Mouse (Mus musculus) kidney, embryonic 14.5 days (tissue): ENCODE results near the gene Etv1. TPM values are rescaled to one million over a fixed set of nuclear protein-coding genes. Genes with fewer than 3 reads are reported as not detected.
"Not testable (repeated sequence)": the region's sequence is repeated elsewhere in the genome, so short reads cannot be mapped to it uniquely, and the experiment has no call there.

ENCODE experiments used
- ATAC-seq: fragments of 200-750 bp; cut with Nextera tagmentation; 2 replicates; pipeline ENCODE4 v1.8.0; 2017; ENCODE audit warnings: moderate number of reproducible peaks, mild to moderate bottlenecking, moderate TSS enrichment, moderate library complexity; ENCODE audit not compliant: low FRiP score, low TSS enrichment
- H3K27ac ChIP-seq: fragments of 300-500 bp; sonication (generic); 2 replicates; pipeline ENCODE4 v1.5.1; 2014; ENCODE audit warnings: low read depth, mild to moderate bottlenecking, low read length, moderate library complexity, mixed read lengths
- H3K27me3 ChIP-seq: fragments of 300-500 bp; sonication (generic); 2 replicates; pipeline ENCODE4 v1.6.1; 2014; ENCODE audit warnings: mild to moderate bottlenecking, low read length; ENCODE audit not compliant: control insufficient read depth, insufficient read depth
- H3K36me3 ChIP-seq: fragments of 300-500 bp; sonication (generic); 2 replicates; pipeline ENCODE4 v1.6.1; 2014; ENCODE audit warnings: low read length, mixed read lengths; ENCODE audit not compliant: control insufficient read depth, insufficient read depth
- H3K4me1 ChIP-seq: fragments of 300-500 bp; sonication (generic); 2 replicates; pipeline ENCODE4 v1.6.1; 2014; ENCODE audit warnings: low read length, mixed read lengths; ENCODE audit not compliant: control insufficient read depth, insufficient read depth
- H3K4me2 ChIP-seq: fragments of 300-500 bp; sonication (generic); replicated peaks from 2 replicates; pipeline ENCODE4 v1.6.1; 2014; ENCODE audit warnings: low read depth, mild to moderate bottlenecking, low read length
- H3K4me3 ChIP-seq: fragments of 300-500 bp; sonication (generic); 2 replicates; pipeline ENCODE4 v1.5.1; 2014; ENCODE audit warnings: mild to moderate bottlenecking, low read length
- H3K9ac ChIP-seq: fragments of 300-500 bp; sonication (generic); 2 replicates; pipeline ENCODE4 v1.6.1; 2014; ENCODE audit warnings: low read depth, mild to moderate bottlenecking, low read length, moderate library complexity
- H3K9me3 ChIP-seq: fragments of 300-500 bp; sonication (generic); 2 replicates; pipeline ENCODE4 v1.6.1; 2016; ENCODE audit warnings: low read length; ENCODE audit not compliant: control insufficient read depth
- WGBS: fragments of 180-500 bp; shearing (Covaris S2); extraction: QIAGEN DNeasy Blood & Tissue Kit; methylation state at CpG from one replicate; pipeline ENCODE4 v1.1.7; 2014; 5-methylcytosine and 5-hydroxymethylcytosine counted together
- polyA plus RNA-seq: library from polyadenylated mRNA; unstranded; fragments of >200 nt; fragmentation: Nextera tagmentation; extraction: Ambion mirVana; gene quantifications from 2 replicates; pipeline ENCODE4 v1.2.1, GENCODE M21; 2014

Gene Etv1
- polyA plus RNA-seq, 1 experiment from 2014 or later: 12.7 TPM

GRCm38 (mm10) chr12:38834581-38834980 is 55.4 kb downstream of the Etv1 start:
- WGBS: 81% methylated on average over 4 of the region's 4 CpGs
- H3K27me3 ChIP-seq: no peaks in the 10 kb centered on the region

GRCm38 (mm10) chr12:38834986-38835385 is 55.8 kb downstream of the Etv1 start:
- not testable (repeated sequence) for H3K27me3 ChIP-seq, H3K9ac ChIP-seq, ATAC-seq, H3K36me3 ChIP-seq, H3K4me2 ChIP-seq, H3K9me3 ChIP-seq, H3K4me3 ChIP-seq, H3K4me1 ChIP-seq, H3K27ac ChIP-seq
- 95% methylated on average over 5 of the region's 8 CpGs for WGBS

More at GRCm38 (mm10) chr12:38834581-38834980, 55.4 kb downstream of the Etv1 start:
- Histone ChIP-seq H3K4me1 (no peaks in the 10 kb centered on the region), H3K4me3 (no peak overlapping the region), H3K36me3 (no peaks in the 10 kb centered on the region), H3K9me3 (no peaks in the 10 kb centered on the region), H3K4me2 (no peak overlapping the region), H3K27ac (no peak overlapping the region), H3K9ac (no peak overlapping the region)
- no peak for ATAC-seq

GRCm38 (mm10) chr12:38843801-38844295 is 64.7 kb downstream of the Etv1 start:
- H3K4me3 ChIP-seq: no peak overlapping the region
- H3K4me2 ChIP-seq: no peak overlapping the region
- H3K9me3 ChIP-seq: no peaks in the 10 kb centered on the region
- 16% methylated on average over 1 of the region's 1 CpGs for WGBS
- H3K27me3 ChIP-seq: no peaks in the 10 kb centered on the region
- peak; percentile 97 for ATAC-seq
- H3K36me3 ChIP-seq: no peaks in the 10 kb centered on the region
- H3K4me1 ChIP-seq: 0 out of 2 replicates have a peak, but pooled peaks cover 5% of the 10 kb centered on the region
- H3K27ac ChIP-seq: no peak overlapping the region
- H3K9ac ChIP-seq: no peak overlapping the region

- no peak overlapping the region for H3K27ac ChIP-seq
- H3K4me3 ChIP-seq: no peak overlapping the region
- H3K4me1 ChIP-seq: 0 out of 2 replicates have a peak, but pooled peaks cover 5% of the 10 kb centered on the region
- H3K4me2 ChIP-seq: no peak overlapping the region
- H3K27me3 ChIP-seq: no peaks in the 10 kb centered on the region
- H3K9me3 ChIP-seq: no peaks in the 10 kb centered on the region
- H3K9ac ChIP-seq: no peak overlapping the region
- no peaks in the 10 kb centered on the region for H3K36me3 ChIP-seq
- 74% methylated on average over 6 of the region's 6 CpGs for WGBS
- ATAC-seq: no peak
Observed at GRCm38 (mm10) chr12:38847500-38848261, 68.5 kb downstream of the Etv1 start.

DNA sequence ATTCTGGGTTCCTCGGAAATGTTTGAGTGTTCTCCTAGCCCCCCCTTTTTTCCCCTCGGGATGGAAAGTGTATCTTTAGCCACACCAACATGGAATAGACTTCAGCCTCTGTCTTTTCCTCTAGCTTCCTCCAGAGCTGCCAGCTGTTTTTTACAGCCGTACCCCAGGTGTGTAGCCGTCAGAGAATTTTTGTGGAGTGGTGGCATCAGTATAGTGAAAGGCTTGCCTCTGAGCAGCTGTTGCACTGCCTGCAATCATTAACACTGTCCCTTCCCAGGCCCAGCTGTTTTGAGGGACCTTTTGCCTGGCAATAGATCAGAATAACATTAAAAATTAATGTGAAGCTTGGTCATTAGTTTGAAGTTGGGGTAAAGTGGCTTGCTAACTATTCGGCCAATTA is 70.8 kb downstream of the Etv1 start:
- Histone ChIP-seq H3K9ac (no peak overlapping the region), H3K27me3 (no peaks in the 10 kb centered on the region), H3K4me2 (no peak overlapping the region), H3K27ac (no peak overlapping the region), H3K4me3 (no peak overlapping the region), H3K4me1 (peaks cover 5% of the 10 kb centered on the region; the same call in 1 of the 2 replicates), H3K9me3 (no peaks in the 10 kb centered on the region), H3K36me3 (no peaks in the 10 kb centered on the region)
- WGBS: 65% methylated on average over 5 of the region's 5 CpGs
- ATAC-seq: no peak

DNA sequence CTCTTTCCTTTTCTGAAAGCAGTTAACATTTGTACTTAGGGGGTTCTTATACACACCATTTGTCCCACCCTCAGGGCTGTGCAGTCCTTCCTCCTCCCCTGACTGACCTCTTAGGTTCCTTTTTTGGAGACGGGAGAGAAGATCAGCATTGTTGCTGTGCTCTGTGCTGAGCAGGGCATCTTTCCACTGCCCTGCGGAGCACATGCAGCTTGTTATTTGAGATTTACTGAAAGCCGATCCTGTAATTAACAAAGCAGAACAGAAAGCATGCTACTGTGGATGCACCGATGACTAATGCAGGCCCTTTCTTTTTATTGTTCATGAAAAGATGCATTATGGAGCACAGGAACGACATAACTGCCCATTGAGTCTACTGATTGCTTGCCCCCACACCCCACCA is 75.1 kb downstream of the Etv1 start:
- 20% methylated on average over 5 of the region's 5 CpGs for WGBS
- H3K9ac ChIP-seq: no peak overlapping the region
- peak; percentile 73; the same call in 1 of the 2 replicates for ATAC-seq
- no peaks in the 10 kb centered on the region for H3K9me3 ChIP-seq
- no peak overlapping the region for H3K4me3 ChIP-seq
- H3K27ac ChIP-seq: no peak overlapping the region
- peaks cover 5% of the 10 kb centered on the region; the same call in 1 of the 2 replicates for H3K4me1 ChIP-seq
- H3K4me2 ChIP-seq: no peak overlapping the region
- no peaks in the 10 kb centered on the region for H3K27me3 ChIP-seq
- no peaks in the 10 kb centered on the region for H3K36me3 ChIP-seq

DNA sequence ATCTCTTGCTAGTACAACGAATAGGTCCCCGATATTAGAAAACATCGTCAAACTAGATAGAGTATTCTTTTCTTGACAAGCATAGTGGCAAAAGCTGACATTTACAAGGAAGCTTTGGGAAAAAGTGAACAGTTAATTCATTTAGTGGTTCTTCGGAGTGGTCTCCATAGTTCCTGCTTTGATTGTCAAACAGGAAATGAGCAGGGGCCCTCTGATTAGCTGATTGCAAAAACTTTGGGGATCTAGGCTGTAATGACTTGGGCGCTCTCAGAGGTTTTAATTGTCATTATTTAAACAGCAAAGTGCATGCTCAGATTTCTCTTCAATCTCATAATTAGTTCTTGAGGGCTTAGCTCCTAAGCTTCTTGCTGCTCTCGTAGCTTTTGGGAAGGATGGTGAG is 75.6 kb downstream of the Etv1 start:
- no peak for ATAC-seq

DNA sequence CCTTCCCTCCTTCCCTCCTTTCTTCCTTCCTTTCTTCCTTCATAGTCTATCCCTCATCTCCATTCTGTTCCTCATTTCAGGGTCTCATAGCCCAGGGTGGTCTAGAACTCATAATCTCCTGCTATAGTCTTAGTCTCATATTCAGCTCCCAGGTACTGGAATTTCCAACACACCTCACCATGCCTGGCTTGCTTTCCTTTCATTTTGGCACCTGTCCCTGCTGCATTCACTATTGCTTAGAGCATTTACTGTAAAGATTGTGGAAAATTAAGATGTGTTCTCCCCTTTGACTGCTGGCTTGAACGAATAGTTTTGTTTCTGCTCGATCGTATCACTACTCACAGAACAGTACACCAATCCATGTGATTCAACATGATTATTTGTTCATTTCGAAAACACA is 80.5 kb downstream of the Etv1 start:
- Histone ChIP-seq H3K9ac (no peak overlapping the region), H3K27ac (no peak overlapping the region), H3K27me3 (no peaks in the 10 kb centered on the region), H3K36me3 (no peaks in the 10 kb centered on the region), H3K9me3 (no peaks in the 10 kb centered on the region), H3K4me3 (no peak overlapping the region), H3K4me2 (no peak overlapping the region), H3K4me1 (0 out of 2 replicates have a peak, but pooled peaks cover under 1% of the 10 kb centered on the region)
- 89% methylated on average over 4 of the region's 4 CpGs for WGBS
- no peak for ATAC-seq

More for the DNA sequence above, 75.6 kb downstream of the Etv1 start:
- H3K27me3 ChIP-seq: no peaks in the 10 kb centered on the region
- H3K36me3 ChIP-seq: no peaks in the 10 kb centered on the region
- peaks cover 5% of the 10 kb centered on the region; the same call in 1 of the 2 replicates for H3K4me1 ChIP-seq
- H3K4me2 ChIP-seq: no peak overlapping the region
- H3K9me3 ChIP-seq: no peaks in the 10 kb centered on the region
- H3K9ac ChIP-seq: no peak overlapping the region
- H3K27ac ChIP-seq: no peak overlapping the region
- H3K4me3 ChIP-seq: no peak overlapping the region
- 65% methylated on average over 6 of the region's 6 CpGs for WGBS
